Mouse (Mus musculus): ENCODE measurements around the gene Ren1. TPM values are rescaled to one million over a fixed set of nuclear protein-coding genes. Genes with fewer than 3 reads are reported as not detected.

The Ren1 gene
- polyA plus RNA-seq, 1 experiment = not detected

GRCm38 (mm10) chr1:133347226-133347625 lies 3.1 kb upstream of the Ren1 start:
- Histone ChIP-seq H3K4me1 (ENCODE audit: control insufficient read depth, insufficient read depth, low read length) (no peaks in the 10 kb centered on the region), H3K9ac (ENCODE audit: low read depth, poor library complexity, severe bottlenecking) (no peak overlapping the region), H3K9me3 (replicated peaks; ENCODE audit: control insufficient read depth, insufficient read depth, low read length, poor library complexity, severe bottlenecking) (no peaks in the 10 kb centered on the region), H3K27me3 (ENCODE audit: control insufficient read depth, insufficient read depth, low read length, poor library complexity, severe bottlenecking) (no peaks in the 10 kb centered on the region), H3K36me3 (ENCODE audit: control insufficient read depth, insufficient read depth, low read length, poor library complexity, severe bottlenecking) (no peaks in the 10 kb centered on the region), H3K27ac (ENCODE audit: insufficient read depth, low read length) (no peak overlapping the region), H3K4me3 (ENCODE audit: low read depth, low read length) (no peak overlapping the region)
- TF ChIP-seq POLR2A (IDR thresholded peaks at IDR 0.05; ENCODE audit: insufficient read depth, low read length) = no peak

GRCm38 (mm10) chr1:133347693-133348520 lies 2.4 kb upstream of the Ren1 start:
- no peak for TF ChIP-seq POLR2A (IDR thresholded peaks at IDR 0.05; ENCODE audit: insufficient read depth, low read length)
- TF ChIP-seq CTCF (IDR thresholded peaks at IDR 0.05; ENCODE audit: low read depth, low read length) = no peak
- TF ChIP-seq EP300 (IDR thresholded peaks at IDR 0.05; ENCODE audit: insufficient read depth, low read depth, low read length) = no peak
- Histone ChIP-seq H3K27ac (ENCODE audit: insufficient read depth, low read length) (no peak overlapping the region), H3K9ac (ENCODE audit: low read depth, poor library complexity, severe bottlenecking) (no peak overlapping the region), H3K4me1 (ENCODE audit: control insufficient read depth, insufficient read depth, low read length) (no peaks in the 10 kb centered on the region), H3K36me3 (ENCODE audit: control insufficient read depth, insufficient read depth, low read length, poor library complexity, severe bottlenecking) (no peaks in the 10 kb centered on the region), H3K9me3 (replicated peaks; ENCODE audit: control insufficient read depth, insufficient read depth, low read length, poor library complexity, severe bottlenecking) (no peaks in the 10 kb centered on the region), H3K27me3 (ENCODE audit: control insufficient read depth, insufficient read depth, low read length, poor library complexity, severe bottlenecking) (no peaks in the 10 kb centered on the region), H3K4me3 (ENCODE audit: low read depth, low read length) (no peak overlapping the region)

GRCm38 (mm10) chr1:133351762-133352161 lies 1.5 kb downstream of the Ren1 start:
- H3K9me3 ChIP-seq (replicated peaks; ENCODE audit: control insufficient read depth, insufficient read depth, low read length, poor library complexity, severe bottlenecking) = no peaks in the 10 kb centered on the region
- H3K4me1 ChIP-seq (ENCODE audit: control insufficient read depth, insufficient read depth, low read length) = no peaks in the 10 kb centered on the region
- H3K27me3 ChIP-seq (ENCODE audit: control insufficient read depth, insufficient read depth, low read length, poor library complexity, severe bottlenecking) = no peaks in the 10 kb centered on the region
- no peak overlapping the region for H3K9ac ChIP-seq (ENCODE audit: low read depth, poor library complexity, severe bottlenecking)
- TF ChIP-seq POLR2A (IDR thresholded peaks at IDR 0.05; ENCODE audit: insufficient read depth, low read length) = no peak
- no peak overlapping the region for H3K4me3 ChIP-seq (ENCODE audit: low read depth, low read length)
- no peak overlapping the region for H3K27ac ChIP-seq (ENCODE audit: insufficient read depth, low read length)
- H3K36me3 ChIP-seq (ENCODE audit: control insufficient read depth, insufficient read depth, low read length, poor library complexity, severe bottlenecking) = no peaks in the 10 kb centered on the region

DNA sequence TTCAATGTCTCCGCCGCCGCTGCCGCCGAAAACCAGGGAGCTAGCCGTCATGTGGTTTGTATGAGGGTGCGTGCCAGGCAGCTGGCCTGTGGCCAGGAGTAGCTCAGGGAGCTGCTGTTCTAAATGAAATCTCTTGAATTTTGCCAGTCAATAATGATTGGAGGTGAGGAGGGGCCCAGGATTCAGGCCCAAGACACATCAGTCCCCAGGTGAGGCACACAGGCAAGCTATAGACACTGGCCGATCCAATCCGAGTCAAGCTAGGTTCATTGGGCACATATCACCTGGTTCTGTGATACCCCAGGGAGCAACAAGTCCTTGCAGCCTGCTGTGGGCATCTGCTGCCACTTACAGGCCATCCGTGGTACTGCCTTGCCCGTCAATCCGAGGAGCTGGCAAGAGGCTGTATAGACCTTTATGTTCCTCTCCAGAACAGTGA lies 3.1 kb downstream of the Ren1 start:
- Histone ChIP-seq H3K9me3 (replicated peaks; ENCODE audit: control insufficient read depth, insufficient read depth, low read length, poor library complexity, severe bottlenecking) (no peaks in the 10 kb centered on the region), H3K36me3 (ENCODE audit: control insufficient read depth, insufficient read depth, low read length, poor library complexity, severe bottlenecking) (no peaks in the 10 kb centered on the region), H3K4me3 (ENCODE audit: low read depth, low read length) (no peak overlapping the region), H3K27me3 (ENCODE audit: control insufficient read depth, insufficient read depth, low read length, poor library complexity, severe bottlenecking) (no peaks in the 10 kb centered on the region), H3K4me1 (ENCODE audit: control insufficient read depth, insufficient read depth, low read length) (no peaks in the 10 kb centered on the region), H3K27ac (ENCODE audit: insufficient read depth, low read length) (no peak overlapping the region), H3K9ac (ENCODE audit: low read depth, poor library complexity, severe bottlenecking) (no peak overlapping the region)
- TF ChIP-seq CTCF (IDR thresholded peaks at IDR 0.05; ENCODE audit: low read depth, low read length) (peak; percentile 97), EP300 (IDR thresholded peaks at IDR 0.05; ENCODE audit: insufficient read depth, low read depth, low read length) (no peak), POLR2A (IDR thresholded peaks at IDR 0.05; ENCODE audit: insufficient read depth, low read length) (no peak)

DNA sequence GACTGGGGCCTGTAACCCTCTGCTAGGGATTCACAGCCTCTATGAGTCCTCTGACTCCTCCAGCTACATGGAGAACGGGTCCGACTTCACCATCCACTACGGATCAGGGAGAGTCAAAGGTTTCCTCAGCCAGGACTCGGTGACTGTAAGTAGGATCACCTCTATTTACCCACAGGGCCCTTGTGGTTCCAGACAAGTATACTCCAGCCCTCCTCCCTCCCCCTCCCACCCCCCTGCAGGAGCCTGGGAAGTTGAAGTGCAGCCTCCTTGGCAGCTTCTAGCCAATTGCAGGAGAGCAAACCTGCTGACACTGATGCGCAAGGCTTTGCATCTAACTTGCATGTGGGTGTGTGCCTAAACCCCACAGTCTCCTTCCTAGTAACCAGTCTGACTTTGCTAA lies 5.2 kb downstream of the Ren1 start:
- no peak overlapping the region for H3K4me3 ChIP-seq (ENCODE audit: low read depth, low read length)

GRCm38 (mm10) chr1:133355912-133356311 lies 5.6 kb downstream of the Ren1 start:
- no peak overlapping the region for H3K9ac ChIP-seq (ENCODE audit: low read depth, poor library complexity, severe bottlenecking)
- no peaks in the 10 kb centered on the region for H3K27me3 ChIP-seq (ENCODE audit: control insufficient read depth, insufficient read depth, low read length, poor library complexity, severe bottlenecking)
- H3K27ac ChIP-seq (ENCODE audit: insufficient read depth, low read length) = no peak overlapping the region
- H3K4me3 ChIP-seq (ENCODE audit: low read depth, low read length) = no peak overlapping the region
- H3K36me3 ChIP-seq (ENCODE audit: control insufficient read depth, insufficient read depth, low read length, poor library complexity, severe bottlenecking) = no peaks in the 10 kb centered on the region
- no peaks in the 10 kb centered on the region for H3K9me3 ChIP-seq (replicated peaks; ENCODE audit: control insufficient read depth, insufficient read depth, low read length, poor library complexity, severe bottlenecking)
- no peak for TF ChIP-seq CTCF (IDR thresholded peaks at IDR 0.05; ENCODE audit: low read depth, low read length)
- no peak for TF ChIP-seq POLR2A (IDR thresholded peaks at IDR 0.05; ENCODE audit: insufficient read depth, low read length)
- no peak for TF ChIP-seq EP300 (IDR thresholded peaks at IDR 0.05; ENCODE audit: insufficient read depth, low read depth, low read length)
- H3K4me1 ChIP-seq (ENCODE audit: control insufficient read depth, insufficient read depth, low read length) = no peaks in the 10 kb centered on the region

More for the DNA sequence above, 5.2 kb downstream of the Ren1 start:
- H3K9me3 ChIP-seq (replicated peaks; ENCODE audit: control insufficient read depth, insufficient read depth, low read length, poor library complexity, severe bottlenecking) = no peaks in the 10 kb centered on the region
- H3K27me3 ChIP-seq (ENCODE audit: control insufficient read depth, insufficient read depth, low read length, poor library complexity, severe bottlenecking) = no peaks in the 10 kb centered on the region
- TF ChIP-seq POLR2A (IDR thresholded peaks at IDR 0.05; ENCODE audit: insufficient read depth, low read length) = no peak
- no peak for TF ChIP-seq CTCF (IDR thresholded peaks at IDR 0.05; ENCODE audit: low read depth, low read length)
- TF ChIP-seq EP300 (IDR thresholded peaks at IDR 0.05; ENCODE audit: insufficient read depth, low read depth, low read length) = no peak
- H3K9ac ChIP-seq (ENCODE audit: low read depth, poor library complexity, severe bottlenecking) = no peak overlapping the region
- H3K4me1 ChIP-seq (ENCODE audit: control insufficient read depth, insufficient read depth, low read length) = no peaks in the 10 kb centered on the region
- no peak overlapping the region for H3K27ac ChIP-seq (ENCODE audit: insufficient read depth, low read length)
- no peaks in the 10 kb centered on the region for H3K36me3 ChIP-seq (ENCODE audit: control insufficient read depth, insufficient read depth, low read length, poor library complexity, severe bottlenecking)

All from ES-Bruce4 (cell line).